In genomic region chr16:12454791-12455190, GRCm38 (mm10) we compare ENCODE assay signal across 17 mouse cellular contexts.
A peak's percentile ranks its signal among the peaks of the same experiment; 100 is the strongest.
DNase-seq lines count a peak whose midpoint lies in the region; ATAC-seq and TF ChIP-seq lines count a peak whose summit lies in the region.
"Had no signal": no experiment of that assay in that cellular context is flagged by ENCODE, and none has a peak within 500 bp of the region (broad histone marks: within the 10 kb centered on the region; RNA-seq: fewer than 3 reads in every experiment).

No protein-coding gene starts in this region.

- no peaks in the 10 kb centered on the region for H3K36me3 ChIP-seq in midbrain, postnatal 0 days (ENCODE audit: insufficient read depth, low read length)
- no peaks in the 10 kb centered on the region for H3K36me3 ChIP-seq in midbrain, embryonic 16.5 days (ENCODE audit: control insufficient read depth, insufficient read depth, low read length)
- H3K36me3 ChIP-seq: forebrain, embryonic 15.5 days; heart, embryonic 15.5 days; limb, embryonic 15.5 days; neural tube, embryonic 13.5 days had no signal

- no peak overlapping the region for H3K9ac ChIP-seq in midbrain, postnatal 0 days (replicated peaks; ENCODE audit: low read length, poor library complexity, severe bottlenecking)
- no peak overlapping the region for H3K9ac ChIP-seq in midbrain, embryonic 16.5 days (ENCODE audit: low read depth, low read length)
- H3K9ac ChIP-seq: forebrain, embryonic 15.5 days; heart, embryonic 15.5 days; hindbrain, embryonic 14.5 days; limb, embryonic 15.5 days; neural tube, embryonic 13.5 days had no signal

- no peak overlapping the region for H3K4me2 ChIP-seq in midbrain, postnatal 0 days (ENCODE audit: low read depth, low read length, poor library complexity, severe bottlenecking)
- H3K4me2 ChIP-seq in midbrain, embryonic 16.5 days (ENCODE audit: low read length) = no peak overlapping the region
- H3K4me2 ChIP-seq: forebrain, embryonic 15.5 days; heart, embryonic 15.5 days; hindbrain, embryonic 14.5 days; limb, embryonic 15.5 days; neural tube, embryonic 13.5 days had no signal

- no peak for TF ChIP-seq POLR2A in cerebellum, adult 2 months (IDR thresholded peaks at IDR 0.05; ENCODE audit: borderline replicate concordance, insufficient read depth, low read length)

- no peaks in the 10 kb centered on the region for H3K27me3 ChIP-seq in cerebellum, adult 2 months (ENCODE audit: control insufficient read depth, insufficient read depth, low read length)
- H3K27me3 ChIP-seq in midbrain, postnatal 0 days (ENCODE audit: insufficient read depth, low read length) = no peaks in the 10 kb centered on the region
- H3K27me3 ChIP-seq in midbrain, embryonic 16.5 days (ENCODE audit: control insufficient read depth, insufficient read depth, low read depth, low read length) = no peaks in the 10 kb centered on the region
- H3K27me3 ChIP-seq: forebrain, embryonic 15.5 days; heart, embryonic 15.5 days; limb, embryonic 15.5 days; neural tube, embryonic 13.5 days had no signal

- H3K4me1 ChIP-seq in cerebellum, adult 2 months (ENCODE audit: control insufficient read depth, insufficient read depth, low read length) = peaks cover 3% of the 10 kb centered on the region; the same call in 1 of the 2 replicates
- no peaks in the 10 kb centered on the region for H3K4me1 ChIP-seq in midbrain, postnatal 0 days (ENCODE audit: insufficient read depth, low read length)
- H3K4me1 ChIP-seq in midbrain, embryonic 16.5 days (ENCODE audit: control insufficient read depth, insufficient read depth, low read length) = no peaks in the 10 kb centered on the region
- H3K4me1 ChIP-seq: forebrain, embryonic 15.5 days; heart, embryonic 15.5 days; limb, embryonic 15.5 days; neural tube, embryonic 13.5 days had no signal

- no peaks in the 10 kb centered on the region for H3K9me3 ChIP-seq in midbrain, postnatal 0 days (ENCODE audit: low read length)
- no peaks in the 10 kb centered on the region for H3K9me3 ChIP-seq in midbrain, embryonic 16.5 days (replicated peaks; ENCODE audit: control insufficient read depth, low read length, poor library complexity, severe bottlenecking)
- H3K9me3 ChIP-seq: forebrain, embryonic 15.5 days; heart, embryonic 15.5 days; limb, embryonic 15.5 days; neural tube, embryonic 13.5 days had no signal

- intact Hi-C loops in heart, postnatal 25 days (cut with DNase I) = no loop called here

- no peak for TF ChIP-seq CTCF in cerebellum, adult 2 months (IDR thresholded peaks at IDR 0.05; ENCODE audit: borderline replicate concordance, insufficient read depth, low read depth, low read length)
- TF ChIP-seq CTCF in midbrain, postnatal 0 days (IDR thresholded peaks at IDR 0.05) = no peak

- peak; percentile 13 to 31 for DNase-seq in cerebellum, adult 2 months
- no peak for DNase-seq in cerebellum, adult 11-12 months
- DNase-seq in midbrain, postnatal 0 days (ENCODE audit: low spot score) = peak; percentile 13
- DNase-seq in layer of hippocampus, postnatal 36 days = peak; percentile 46 to 48
- peak; percentile 32 for DNase-seq in telencephalon, adult 2 months (ENCODE audit: low read depth, low spot score)
- DNase-seq in lung, postnatal 36 days = no peak
- DNase-seq in heart, postnatal 25 days (ENCODE audit: low spot score) = no peak
- DNase-seq: heart, adult 11 months; kidney, adult 11 months; kidney, postnatal 4 days; lung, adult 2 months had no signal

- no peak overlapping the region for H3K4me3 ChIP-seq in cerebellum, adult 2 months (replicated peaks; ENCODE audit: insufficient read depth, low read depth, low read length)
- no peak overlapping the region for H3K4me3 ChIP-seq in midbrain, postnatal 0 days (ENCODE audit: low read depth, low read length)
- H3K4me3 ChIP-seq in midbrain, embryonic 16.5 days (ENCODE audit: low read depth, low read length) = no peak overlapping the region
- H3K4me3 ChIP-seq: forebrain, embryonic 15.5 days; heart, embryonic 15.5 days; limb, embryonic 15.5 days; neural tube, embryonic 13.5 days had no signal

- 17% methylated on average over 4 of the region's 4 CpGs for WGBS in cerebellum, adult 2 months
- 81% methylated on average over 4 of the region's 4 CpGs for WGBS in midbrain, postnatal 0 days
- 80% methylated on average over 4 of the region's 4 CpGs for WGBS in midbrain, embryonic 16.5 days

- no peak overlapping the region for H3K27ac ChIP-seq in cerebellum, adult 2 months (ENCODE audit: insufficient read depth, low read length)
- H3K27ac ChIP-seq in midbrain, postnatal 0 days (ENCODE audit: low read depth, low read length) = no peak overlapping the region
- no peak overlapping the region for H3K27ac ChIP-seq in midbrain, embryonic 16.5 days (ENCODE audit: low read length)
- H3K27ac ChIP-seq: forebrain, embryonic 15.5 days; heart, embryonic 15.5 days; hindbrain, embryonic 14.5 days; limb, embryonic 15.5 days; neural tube, embryonic 13.5 days had no signal

- no peak for ATAC-seq in midbrain, postnatal 0 days (ENCODE audit: low FRiP score)
- ATAC-seq in midbrain, embryonic 16.5 days = no peak
- ATAC-seq: forebrain, embryonic 15.5 days had no signal

Comparison
In these comparisons a context has a peak if more than half of its experiments do, and no peak if none do; other contexts are left out.
1. DNase-seq: peak in cerebellum, adult 2 months (2 of 2), midbrain, postnatal 0 days (single experiment), layer of hippocampus, postnatal 36 days (2 of 2) and telencephalon, adult 2 months (single experiment); none in cerebellum, adult 11-12 months (single experiment), lung, postnatal 36 days (single experiment) and heart, postnatal 25 days (single experiment).